Comparison of ENCODE assay signal across 10 mouse cellular contexts in genomic region chr4:8190441-8190840, GRCm38 (mm10). TPM values are rescaled to one million over a fixed set of nuclear protein-coding genes. Genes with fewer than 3 reads are reported as not detected.
DNase-seq lines count a peak whose midpoint lies in the region; ATAC-seq lines count a peak whose summit lies in the region.
"Had no signal": no experiment of that assay in that cellular context is flagged by ENCODE, and none has a peak within 500 bp of the region (broad histone marks: within the 10 kb centered on the region; RNA-seq: fewer than 3 reads in every experiment).

No protein-coding gene starts in this region.

- H3K4me3 ChIP-seq in intestine, embryonic 16.5 days (ENCODE audit: low read length), result no peak overlapping the region
- H3K4me3 ChIP-seq in intestine, embryonic 15.5 days (replicated peaks), result no peak overlapping the region
- H3K4me3 ChIP-seq: limb, embryonic 12.5 days; neural tube, embryonic 12.5 days had no signal

- no peaks in the 10 kb centered on the region for H3K27me3 ChIP-seq in intestine, embryonic 16.5 days (replicated peaks; ENCODE audit: control insufficient read depth, insufficient read depth, low read length)
- H3K27me3 ChIP-seq in intestine, embryonic 15.5 days (replicated peaks), result no peaks in the 10 kb centered on the region
- H3K27me3 ChIP-seq: limb, embryonic 12.5 days; neural tube, embryonic 12.5 days had no signal

- H3K36me3 ChIP-seq in intestine, embryonic 16.5 days (ENCODE audit: control insufficient read depth, insufficient read depth, low read length), result no peaks in the 10 kb centered on the region
- no peaks in the 10 kb centered on the region for H3K36me3 ChIP-seq in intestine, embryonic 15.5 days
- H3K36me3 ChIP-seq: limb, embryonic 12.5 days; neural tube, embryonic 12.5 days had no signal

- H3K27ac ChIP-seq in intestine, embryonic 16.5 days (ENCODE audit: low read length), result no peak overlapping the region
- H3K27ac ChIP-seq in intestine, embryonic 15.5 days, result no peak overlapping the region
- H3K27ac ChIP-seq: limb, embryonic 12.5 days; neural tube, embryonic 12.5 days had no signal

- no peaks in the 10 kb centered on the region for H3K9me3 ChIP-seq in intestine, embryonic 16.5 days (ENCODE audit: control insufficient read depth, low read length)
- H3K9me3 ChIP-seq in intestine, embryonic 15.5 days, result no peaks in the 10 kb centered on the region
- H3K9me3 ChIP-seq: neural tube, embryonic 12.5 days had no signal

- no peaks in the 10 kb centered on the region for H3K4me1 ChIP-seq in intestine, embryonic 16.5 days (ENCODE audit: control insufficient read depth, insufficient read depth, low read length)
- no peaks in the 10 kb centered on the region for H3K4me1 ChIP-seq in intestine, embryonic 15.5 days (replicated peaks)
- H3K4me1 ChIP-seq: limb, embryonic 12.5 days; neural tube, embryonic 12.5 days had no signal

- 68% methylated on average over 4 of the region's 4 CpGs for WGBS in intestine, embryonic 16.5 days
- 73% methylated on average over 4 of the region's 4 CpGs for WGBS in intestine, embryonic 15.5 days

- peak; percentile 23 for DNase-seq in retina, embryonic 14.5 days (ENCODE audit: low spot score)
- DNase-seq in retina, postnatal 1 day, result no peak
- peak; percentile 22 for DNase-seq in adipocyte (ENCODE audit: low spot score)
- DNase-seq in gastrocnemius, postnatal 25 days, result no peak
- DNase-seq in left cerebral cortex, adult 8-10 months (ENCODE audit: low spot score in 2 of 2), result no peak
- DNase-seq: right cerebral cortex, postnatal 14 days had no signal

- H3K4me2 ChIP-seq in intestine, embryonic 16.5 days (ENCODE audit: low read depth, low read length), result no peak overlapping the region
- no peak overlapping the region for H3K4me2 ChIP-seq in intestine, embryonic 15.5 days (replicated peaks)
- H3K4me2 ChIP-seq: limb, embryonic 12.5 days; neural tube, embryonic 12.5 days had no signal

- H3K9ac ChIP-seq in intestine, embryonic 16.5 days (ENCODE audit: low read depth, low read length), result no peak overlapping the region
- H3K9ac ChIP-seq in intestine, embryonic 15.5 days, result no peak overlapping the region
- H3K9ac ChIP-seq: limb, embryonic 12.5 days; neural tube, embryonic 12.5 days had no signal

- 0 out of 2 replicates have a peak, but pooled peaks have one; percentile 36 for ATAC-seq in intestine, embryonic 16.5 days
- ATAC-seq in intestine, embryonic 15.5 days, result no peak

RNA-seq across cellular contexts. Expression of gene Car8, which starts 48.4 kb away (rescaled TPM):
- polyA plus RNA-seq in intestine, embryonic 16.5 days (2015; fragmentation: Nextera tagmentation; extraction: Ambion mirVana), result 54.2 TPM in 2 replicates
- 40.8 and 44.2 TPM in 2 replicates for polyA plus RNA-seq in intestine, embryonic 15.5 days (2015; fragmentation: Nextera tagmentation; extraction: Ambion mirVana)
- total RNA-seq in gastrocnemius, postnatal 25 days (2021), result 1 to 10 TPM; 2.5 to 2.8 TPM
- 1 to 10 TPM; 5.6 to 7.0 (median 6.1) TPM for total RNA-seq in left cerebral cortex, adult 8-10 months (2022)

Comparison
In these comparisons a context has a peak if more than half of its experiments do, and no peak if none do; other contexts are left out.
1. DNase-seq: peak in retina, embryonic 14.5 days (single experiment) and adipocyte (single experiment); none in retina, postnatal 1 day (single experiment), gastrocnemius, postnatal 25 days (single experiment) and left cerebral cortex, adult 8-10 months (0 of 2).